Mouse (Mus musculus) thymus, adult 2 months (tissue): ENCODE measurements around the gene Maml2. TPM values are rescaled to one million over a fixed set of nuclear protein-coding genes. Genes with fewer than 3 reads are reported as not detected.

Source experiments
- DNase-seq: peaks from one replicate; pipeline ENCODE4 v3.0.0; 2021
- H3K27ac ChIP-seq: fragments of 200-500 bp; 2 replicates; pipeline ENCODE4 v1.5.1; 2012; ENCODE audit warnings: low read length, control low read depth; ENCODE audit not compliant: control insufficient read depth, insufficient read depth
- H3K27me3 ChIP-seq: fragments of 200-500 bp; 2 replicates; pipeline ENCODE4 v1.6.1; 2012; ENCODE audit warnings: mild to moderate bottlenecking, low read length, moderate library complexity, mixed read lengths; ENCODE audit not compliant: control insufficient read depth, insufficient read depth
- H3K36me3 ChIP-seq: fragments of 200-500 bp; 2 replicates; pipeline ENCODE4 v1.6.1; 2012; ENCODE audit warnings: mild to moderate bottlenecking, low read length, moderate library complexity; ENCODE audit not compliant: control insufficient read depth, insufficient read depth
- H3K4me1 ChIP-seq: fragments of 200-500 bp; replicated peaks from 2 replicates; pipeline ENCODE4 v1.6.1; 2012; ENCODE audit warnings: low read length; ENCODE audit not compliant: control insufficient read depth, insufficient read depth
- H3K4me3 ChIP-seq: fragments of 200-500 bp; 2 replicates; pipeline ENCODE4 v1.5.1; 2012; ENCODE audit warnings: mild to moderate bottlenecking, low read length, control low read depth, moderate library complexity; ENCODE audit not compliant: control insufficient read depth, insufficient read depth
- CTCF ChIP-seq: fragments of 200-500 bp; IDR thresholded peaks from 2 replicates; pipeline ENCODE4 v1.5.1; 2012; ENCODE audit warnings: mild to moderate bottlenecking, control low read depth, low read length, moderate library complexity, borderline replicate concordance; ENCODE audit not compliant: control insufficient read depth, poor library complexity, insufficient read depth; ENCODE audit errors: extremely low read depth
- POLR2A ChIP-seq: fragments of 200-500 bp; IDR thresholded peaks from 2 replicates; pipeline ENCODE4 v1.6.1; 2012; ENCODE audit warnings: mild to moderate bottlenecking, low read length, control low read depth, moderate library complexity; ENCODE audit not compliant: control insufficient read depth, poor library complexity, insufficient read depth; ENCODE audit errors: extremely low read depth
- WGBS: fragments of 180-500 bp; shearing (Covaris S2); methylation state at CpG from one replicate; pipeline ENCODE4 v1.1.7; 2018; 5-methylcytosine and 5-hydroxymethylcytosine counted together
- polyA plus RNA-seq: library from polyadenylated mRNA; depleted of rRNA; stranded (reverse); fragments of >200 nt; gene quantifications from 2 replicates; pipeline ENCODE4 v1.2.3, GENCODE M21; 2012

The Maml2 gene
- polyA plus RNA-seq, 1 experiment, result 12.9 TPM

- H3K36me3 ChIP-seq, result peaks cover 6% of the 10 kb centered on the region; the same call in 1 of the 2 replicates
- no peak overlapping the region for H3K27ac ChIP-seq
- WGBS, result 67% methylated on average over 2 of the region's 2 CpGs
- TF ChIP-seq CTCF (no peak), POLR2A (no peak)
- H3K27me3 ChIP-seq, result no peaks in the 10 kb centered on the region
- no peaks in the 10 kb centered on the region for H3K4me1 ChIP-seq
- H3K4me3 ChIP-seq, result no peak overlapping the region
- DNase-seq, result no peak
Measured at GRCm38 (mm10) chr9:13287482-13287881, 10.3 kb upstream of the Maml2 start.

- peak; percentile 85 for DNase-seq
- Histone ChIP-seq H3K4me1 (peaks cover 28% of the 10 kb centered on the region), H3K27ac (peak overlapping the region; percentile 65; the same call in 1 of the 2 replicates), H3K36me3 (no peaks in the 10 kb centered on the region), H3K4me3 (peak overlapping the region; percentile 89), H3K27me3 (no peaks in the 10 kb centered on the region)
- TF ChIP-seq POLR2A (no peak), CTCF (peak; percentile 79; the same call in 1 of the 2 replicates)
- under 1% methylated on average over 28 of the region's 28 CpGs for WGBS
Measured at GRCm38 (mm10) chr9:13296274-13297121, 1.3 kb upstream of the Maml2 start.

DNA sequence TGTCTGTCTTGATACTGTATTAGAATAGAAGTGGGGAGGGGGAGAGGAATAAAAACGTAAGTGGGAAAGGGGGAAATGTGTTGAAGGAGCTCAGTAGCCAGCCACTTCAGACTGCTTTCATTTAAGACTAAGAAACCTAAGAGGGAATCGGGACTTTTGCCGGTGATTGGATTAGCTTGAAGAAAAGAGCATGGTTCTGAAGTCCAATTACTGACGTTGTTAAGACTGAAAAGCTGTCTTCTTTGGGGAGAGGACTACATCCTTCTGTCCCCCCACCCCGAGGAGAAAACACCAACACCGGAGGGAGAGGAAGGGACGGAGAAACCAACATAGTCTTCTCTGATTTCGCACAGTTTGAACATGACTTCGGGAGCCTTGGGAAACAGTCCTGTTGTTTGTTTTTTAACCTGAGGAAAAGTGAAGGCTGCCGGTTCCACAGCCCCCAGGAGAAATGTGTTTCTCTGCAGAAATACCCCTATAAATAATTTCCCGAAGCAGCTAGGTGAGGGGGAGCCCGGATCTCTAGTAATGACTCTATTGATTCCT is 562 bp upstream of the Maml2 start:
- Histone ChIP-seq H3K4me1 (peaks cover 28% of the 10 kb centered on the region), H3K36me3 (no peaks in the 10 kb centered on the region), H3K27me3 (no peaks in the 10 kb centered on the region), H3K27ac (peak overlapping the region; percentile 65; the same call in 1 of the 2 replicates), H3K4me3 (peak overlapping the region; percentile 89)
- TF ChIP-seq POLR2A, result no peak
- TF ChIP-seq CTCF, result no peak
- no peak for DNase-seq
- under 1% methylated on average over 12 of the region's 12 CpGs for WGBS

GRCm38 (mm10) chr9:13298513-13298878 is 739 bp downstream of the Maml2 start:
- TF ChIP-seq CTCF (no peak), POLR2A (no peak)
- WGBS, result 7% methylated on average over 9 of the region's 9 CpGs
- DNase-seq, result no peak
- no peaks in the 10 kb centered on the region for H3K36me3 ChIP-seq
- peak overlapping the region; percentile 49 for H3K4me3 ChIP-seq
- H3K27ac ChIP-seq, result no peak overlapping the region
- no peaks in the 10 kb centered on the region for H3K27me3 ChIP-seq
- H3K4me1 ChIP-seq, result peaks cover 28% of the 10 kb centered on the region

DNA sequence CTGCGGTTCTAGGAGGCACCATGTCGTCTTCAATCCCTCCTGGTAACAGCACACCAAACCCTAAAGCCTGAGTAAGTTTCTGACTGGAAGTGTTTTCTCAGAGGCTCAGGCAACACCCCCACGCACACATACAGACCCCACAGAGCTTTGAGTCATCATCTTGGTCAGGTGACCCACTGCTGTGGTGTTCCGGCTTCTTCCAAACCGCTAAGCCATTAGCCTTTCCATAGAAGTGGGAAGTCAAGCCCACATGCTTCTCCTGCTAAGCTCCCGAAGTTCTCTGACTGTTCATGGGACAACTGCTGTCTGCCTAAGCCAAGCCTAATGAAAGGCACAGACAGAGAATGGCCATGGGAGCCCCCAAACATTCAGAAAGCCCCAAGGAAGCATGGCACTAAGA is 1.4 kb downstream of the Maml2 start:
- H3K27ac ChIP-seq, result no peak overlapping the region
- peak overlapping the region; percentile 16; the same call in 1 of the 2 replicates for H3K4me3 ChIP-seq
- peaks cover 34% of the 10 kb centered on the region for H3K4me1 ChIP-seq
- TF ChIP-seq CTCF, result no peak
- TF ChIP-seq POLR2A, result no peak
- DNase-seq, result no peak
- H3K36me3 ChIP-seq, result no peaks in the 10 kb centered on the region
- no peaks in the 10 kb centered on the region for H3K27me3 ChIP-seq
- 78% methylated on average over 6 of the region's 6 CpGs for WGBS

DNA sequence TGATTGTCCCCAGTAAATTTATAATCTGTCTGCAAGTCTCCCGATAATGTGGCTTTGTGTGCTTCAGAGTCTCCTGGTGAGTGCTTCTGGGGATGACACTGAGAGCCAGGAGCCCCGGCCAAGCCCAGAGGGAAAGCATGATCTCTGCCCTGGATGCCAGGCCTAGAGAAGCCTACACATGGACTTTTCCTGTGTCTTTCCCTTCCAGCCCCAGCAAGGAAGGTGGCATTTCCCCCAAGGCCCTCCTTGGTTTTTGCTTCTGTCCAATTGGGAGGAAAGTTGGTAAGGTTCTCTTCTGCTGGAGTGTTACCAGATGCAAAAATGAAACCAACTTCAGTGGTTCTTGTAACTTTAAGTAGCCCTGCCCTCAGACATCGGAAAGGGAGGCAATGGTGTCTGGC is 2.3 kb downstream of the Maml2 start:
- H3K36me3 ChIP-seq, result no peaks in the 10 kb centered on the region
- DNase-seq, result no peak
- 23% methylated on average over 3 of the region's 3 CpGs for WGBS
- peaks cover 34% of the 10 kb centered on the region for H3K4me1 ChIP-seq
- H3K4me3 ChIP-seq, result peak overlapping the region; percentile 20
- H3K27ac ChIP-seq, result no peak overlapping the region
- TF ChIP-seq POLR2A (no peak), CTCF (no peak)
- H3K27me3 ChIP-seq, result no peaks in the 10 kb centered on the region
